Mouse (Mus musculus) embryonic facial prominence, embryonic 14.5 days (tissue): ENCODE data around the gene 4930524B15Rik. TPM values are rescaled to one million over a fixed set of nuclear protein-coding genes. Genes with fewer than 3 reads are reported as not detected.

Source experiments
- ATAC-seq: fragments of 200-750 bp; cut with Nextera tagmentation; 2 replicates; pipeline ENCODE4 v1.8.0; 2017; ENCODE audit warnings: low read depth, moderate number of reproducible peaks, moderate TSS enrichment
- DNase-seq: peaks from one replicate; pipeline ENCODE4 v3.0.0-alpha.2; 2015; ENCODE audit warnings: low spot score
- H3K27ac ChIP-seq: fragments of 300-500 bp; sonication (generic); replicated peaks from 2 replicates; pipeline ENCODE4 v1.5.1; 2014; ENCODE audit warnings: low read depth, mild to moderate bottlenecking, low read length, moderate library complexity
- H3K27me3 ChIP-seq: fragments of 300-500 bp; sonication (generic); replicated peaks from 2 replicates; pipeline ENCODE4 v1.6.1; 2014; ENCODE audit warnings: low read length; ENCODE audit not compliant: control insufficient read depth, insufficient read depth
- H3K36me3 ChIP-seq: fragments of 300-500 bp; sonication (generic); 2 replicates; pipeline ENCODE4 v1.6.1; 2014; ENCODE audit warnings: low read length, mixed read lengths; ENCODE audit not compliant: control insufficient read depth, insufficient read depth
- H3K4me1 ChIP-seq: fragments of 300-500 bp; sonication (generic); 2 replicates; pipeline ENCODE4 v1.6.1; 2014; ENCODE audit warnings: antibody characterized with exemption, low read length; ENCODE audit not compliant: control insufficient read depth, insufficient read depth
- H3K4me2 ChIP-seq: fragments of 300-500 bp; sonication (generic); 2 replicates; pipeline ENCODE4 v1.6.1; 2014; ENCODE audit warnings: low read depth, mild to moderate bottlenecking, low read length, moderate library complexity, mixed read lengths
- H3K4me3 ChIP-seq: fragments of 300-500 bp; sonication (generic); 2 replicates; pipeline ENCODE4 v1.5.1; 2014; ENCODE audit warnings: low read depth, mild to moderate bottlenecking, low read length
- H3K9ac ChIP-seq: fragments of 300-500 bp; sonication (generic); 2 replicates; pipeline ENCODE4 v1.6.1; 2014; ENCODE audit warnings: low read depth, mild to moderate bottlenecking, low read length, moderate library complexity, mixed read lengths
- H3K9me3 ChIP-seq: fragments of 300-500 bp; sonication (generic); 2 replicates; pipeline ENCODE4 v1.6.1; 2016; ENCODE audit warnings: low read length; ENCODE audit not compliant: control insufficient read depth
- WGBS: fragments of 180-500 bp; shearing (Covaris S2); extraction: QIAGEN DNeasy Blood & Tissue Kit; methylation state at CpG from one replicate; pipeline ENCODE4 v1.1.7; 2014; 5-methylcytosine and 5-hydroxymethylcytosine counted together
- polyA plus RNA-seq: library from polyadenylated mRNA; unstranded; fragments of >200 nt; fragmentation: Nextera tagmentation; extraction: Ambion mirVana; gene quantifications from 2 replicates; pipeline ENCODE4 v1.2.1, GENCODE M21; 2014

The 4930524B15Rik gene
- polyA plus RNA-seq, 1 experiment from 2014 or later = not detected

DNA sequence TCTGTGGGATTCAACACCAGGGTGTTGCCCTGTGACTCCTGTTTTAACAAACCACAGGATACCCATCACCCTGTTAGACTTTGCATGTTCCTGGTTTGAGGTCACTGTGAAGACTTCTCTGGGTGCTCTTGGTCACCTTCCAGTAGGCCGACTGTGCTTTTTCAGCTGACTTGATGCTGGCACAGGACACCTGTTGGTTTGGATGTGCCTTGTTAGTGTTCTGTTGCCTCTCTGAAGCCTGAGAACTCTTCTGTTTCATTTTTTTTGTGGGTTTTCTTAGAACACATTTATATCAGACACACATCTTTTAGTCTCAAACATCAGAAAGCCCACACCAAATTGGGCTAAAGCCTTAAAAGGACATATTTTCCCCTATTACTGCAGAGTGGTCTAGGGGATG is 48.2 kb downstream of the 4930524B15Rik start:
- no peak for DNase-seq
- no peak overlapping the region for H3K27ac ChIP-seq
- no peaks in the 10 kb centered on the region for H3K4me1 ChIP-seq
- no peaks in the 10 kb centered on the region for H3K9me3 ChIP-seq
- no peak overlapping the region for H3K9ac ChIP-seq
- no peak overlapping the region for H3K4me3 ChIP-seq
- no peak overlapping the region for H3K4me2 ChIP-seq
- ATAC-seq = no peak
- WGBS = 90% methylated on average over 1 of the region's 1 CpGs
- no peaks in the 10 kb centered on the region for H3K36me3 ChIP-seq
- no peaks in the 10 kb centered on the region for H3K27me3 ChIP-seq

DNA sequence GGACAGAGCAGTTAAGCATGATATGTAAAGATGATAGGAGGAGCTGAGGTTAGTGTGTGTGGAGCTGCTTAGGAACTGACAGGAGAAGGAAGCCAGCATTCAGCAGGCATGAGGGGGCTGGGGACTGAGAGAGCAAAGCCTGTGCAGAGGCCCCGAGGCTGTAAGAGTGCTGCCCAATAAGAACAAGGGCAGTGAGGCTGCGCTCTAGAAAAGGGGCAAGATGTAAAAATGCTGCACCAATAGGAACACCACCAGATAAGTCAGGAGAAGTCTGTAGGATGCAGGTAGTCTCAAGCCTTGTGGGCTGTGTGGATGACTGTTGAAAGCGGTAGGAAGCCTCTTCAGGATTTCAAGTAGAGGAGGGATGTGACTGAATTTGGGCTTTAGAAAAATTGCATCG is 52.8 kb downstream of the 4930524B15Rik start:
- Histone ChIP-seq H3K9ac (no peak overlapping the region), H3K27ac (no peak overlapping the region), H3K4me1 (peaks cover 3% of the 10 kb centered on the region; the same call in 1 of the 2 replicates), H3K4me3 (no peak overlapping the region), H3K36me3 (no peaks in the 10 kb centered on the region), H3K4me2 (no peak overlapping the region), H3K27me3 (no peaks in the 10 kb centered on the region), H3K9me3 (no peaks in the 10 kb centered on the region)
- no peak for DNase-seq
- ATAC-seq = no peak
- 39% methylated on average over 4 of the region's 4 CpGs for WGBS

DNA sequence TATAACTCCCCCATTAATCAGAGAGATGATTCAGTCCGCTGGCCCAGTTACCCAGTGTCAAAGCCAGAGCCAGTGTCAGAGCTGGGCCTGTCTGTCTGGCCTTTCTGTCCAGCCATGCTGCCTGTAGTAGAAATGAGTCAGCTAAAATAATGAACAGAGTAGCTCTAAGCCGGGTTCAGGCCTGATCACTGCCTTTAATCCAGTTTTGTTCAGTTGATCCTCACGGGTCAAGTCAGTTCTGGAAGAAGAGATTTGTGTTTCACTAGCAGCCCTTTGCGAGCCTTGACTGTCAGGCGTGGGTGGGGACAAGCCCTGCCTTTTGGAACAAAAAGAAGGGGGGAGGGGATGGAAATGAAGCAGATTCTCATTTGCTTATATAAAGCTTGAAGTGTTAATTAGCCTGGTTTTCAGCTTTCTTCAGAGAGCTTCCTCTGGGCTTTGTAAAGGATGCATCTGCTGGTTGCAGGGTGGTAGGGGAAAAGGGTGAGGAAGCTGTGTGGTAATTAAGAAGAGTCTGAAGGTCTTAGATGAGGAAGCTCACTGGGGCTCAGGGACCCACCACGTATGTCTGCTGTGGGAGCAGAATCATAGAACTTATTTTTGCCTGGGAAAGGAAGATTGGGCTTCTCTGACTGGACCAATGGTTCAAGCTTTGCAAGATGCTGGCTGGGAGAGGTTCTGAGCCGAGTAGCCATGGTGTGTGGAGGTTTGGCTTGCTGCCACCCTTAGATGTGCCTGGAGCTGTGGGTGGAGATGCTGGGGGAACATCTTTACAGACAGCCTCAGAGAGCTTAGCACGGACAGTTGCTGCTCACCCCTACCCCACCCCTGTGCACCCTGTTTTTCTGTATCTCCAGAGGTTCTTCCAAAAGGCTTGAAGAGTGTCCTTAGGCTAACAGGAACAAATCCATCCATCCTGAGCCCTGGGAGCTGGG is 54.9 kb downstream of the 4930524B15Rik start:
- H3K4me2 ChIP-seq = no peak overlapping the region
- no peak overlapping the region for H3K27ac ChIP-seq
- no peaks in the 10 kb centered on the region for H3K9me3 ChIP-seq
- no peaks in the 10 kb centered on the region for H3K36me3 ChIP-seq
- H3K4me3 ChIP-seq = no peak overlapping the region
- H3K27me3 ChIP-seq = no peaks in the 10 kb centered on the region
- H3K9ac ChIP-seq = no peak overlapping the region
- DNase-seq = peak; percentile 33
- peaks cover 3% of the 10 kb centered on the region; the same call in 1 of the 2 replicates for H3K4me1 ChIP-seq
- 43% methylated on average over 8 of the region's 8 CpGs for WGBS
- peak; percentile 49 for ATAC-seq

DNA sequence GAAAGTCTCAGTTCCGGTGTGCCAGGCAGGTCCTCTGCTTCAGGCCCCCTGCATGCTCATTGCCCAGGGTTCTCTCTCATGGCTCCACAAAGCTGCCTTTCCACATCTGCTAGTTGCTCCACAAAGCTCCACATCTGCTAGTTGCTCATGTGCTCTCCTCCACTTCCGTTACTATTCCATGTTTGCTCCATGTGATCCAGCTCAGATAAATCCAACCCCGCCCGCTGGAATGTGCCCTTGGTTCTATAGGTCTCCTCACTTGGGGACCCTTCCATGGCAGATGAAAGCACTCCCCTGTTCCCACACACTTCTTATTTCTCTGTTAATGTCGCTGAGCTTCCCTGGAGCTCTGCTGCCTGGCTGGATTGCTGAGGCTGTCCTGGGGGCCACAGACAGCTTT is 61.2 kb downstream of the 4930524B15Rik start:
- ATAC-seq (no peak), DNase-seq (peak; percentile 17)
- H3K27me3 ChIP-seq = no peaks in the 10 kb centered on the region
- 49% methylated on average over 5 of the region's 5 CpGs for WGBS
- H3K9ac ChIP-seq = no peak overlapping the region
- 0 out of 2 replicates have a peak, but pooled peaks cover 5% of the 10 kb centered on the region for H3K4me1 ChIP-seq
- H3K4me3 ChIP-seq = no peak overlapping the region
- no peaks in the 10 kb centered on the region for H3K36me3 ChIP-seq
- H3K27ac ChIP-seq = no peak overlapping the region
- no peaks in the 10 kb centered on the region for H3K9me3 ChIP-seq
- H3K4me2 ChIP-seq = no peak overlapping the region

DNA sequence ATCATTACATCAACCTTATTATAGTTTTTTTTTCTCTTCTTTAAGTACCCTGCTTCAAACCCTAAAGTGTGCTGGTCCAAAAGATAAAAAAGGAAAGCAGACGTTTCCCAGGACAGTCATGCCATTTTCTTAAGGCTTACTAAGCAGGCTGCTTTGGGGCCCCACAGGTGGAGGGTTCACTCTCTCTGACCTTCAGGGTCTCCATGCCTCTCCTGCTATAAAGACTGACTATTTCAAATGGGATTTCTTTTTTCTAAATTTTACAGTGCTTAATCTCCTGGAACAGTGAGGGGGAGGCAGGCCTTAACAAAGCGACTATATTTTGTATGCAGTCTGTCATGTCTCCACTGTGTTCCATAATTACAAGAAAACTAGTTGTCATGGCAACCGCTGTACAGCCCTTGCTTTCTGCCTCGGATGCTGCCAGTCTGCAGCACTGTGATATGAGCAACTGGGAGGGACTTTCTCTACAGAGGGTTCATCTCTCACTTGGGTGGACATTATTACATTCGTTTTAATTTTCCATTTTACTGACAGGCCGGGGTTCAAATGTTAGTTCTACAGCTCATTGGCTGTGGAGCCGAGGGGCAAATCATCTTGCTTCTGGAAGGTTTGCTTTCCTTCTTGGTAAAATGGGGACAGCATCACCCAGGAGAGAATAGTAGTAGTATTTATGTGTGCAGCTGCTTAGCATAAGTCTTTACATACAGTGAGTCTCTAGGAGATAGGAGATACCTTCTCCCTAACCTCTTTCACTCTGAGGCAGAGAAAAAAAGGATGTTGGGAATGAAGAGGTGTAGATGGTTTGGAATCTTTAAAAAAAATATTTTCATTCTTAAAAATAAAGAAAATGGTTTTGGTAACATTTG is 62.3 kb downstream of the 4930524B15Rik start:
- 58% methylated on average over 7 of the region's 7 CpGs for WGBS
- no peak overlapping the region for H3K9ac ChIP-seq
- peak; percentile 79; the same call in 1 of the 2 replicates for ATAC-seq
- 0 out of 2 replicates have a peak, but pooled peaks cover 5% of the 10 kb centered on the region for H3K4me1 ChIP-seq
- H3K4me3 ChIP-seq = no peak overlapping the region
- no peaks in the 10 kb centered on the region for H3K36me3 ChIP-seq
- H3K27ac ChIP-seq = no peak overlapping the region
- peak; percentile 64 for DNase-seq
- H3K27me3 ChIP-seq = no peaks in the 10 kb centered on the region
- no peak overlapping the region for H3K4me2 ChIP-seq
- H3K9me3 ChIP-seq = no peaks in the 10 kb centered on the region

DNA sequence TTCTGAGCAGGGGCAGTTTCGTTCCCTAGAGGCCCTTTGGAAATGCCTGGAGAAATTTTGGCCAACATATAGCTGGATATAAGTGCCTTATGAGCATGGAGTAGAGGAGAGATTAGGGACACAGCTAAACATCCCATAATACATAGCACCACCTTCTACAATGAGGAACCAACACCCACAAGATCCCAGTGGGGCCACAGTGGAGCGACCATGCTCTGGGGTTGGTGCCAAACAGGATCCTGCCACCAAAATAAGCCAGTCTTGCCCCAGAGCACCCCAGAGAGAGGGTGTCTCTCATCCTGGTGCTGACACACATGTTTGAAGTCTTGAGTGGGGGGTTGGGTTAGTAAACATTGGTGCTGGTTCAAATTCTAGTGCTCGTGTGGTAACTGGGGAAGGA is 63.2 kb downstream of the 4930524B15Rik start:
- no peak for DNase-seq
- Histone ChIP-seq H3K27me3 (no peaks in the 10 kb centered on the region), H3K4me2 (no peak overlapping the region), H3K9ac (no peak overlapping the region), H3K9me3 (no peaks in the 10 kb centered on the region), H3K4me1 (0 out of 2 replicates have a peak, but pooled peaks cover 5% of the 10 kb centered on the region), H3K27ac (no peak overlapping the region), H3K4me3 (no peak overlapping the region), H3K36me3 (no peaks in the 10 kb centered on the region)
- WGBS = 70% methylated on average over 3 of the region's 3 CpGs
- no peak for ATAC-seq

Other genes starting within 250 kb of the 4930524B15Rik start
- gene Cpeb4, start 93.4 kb upstream of the 4930524B15Rik start, polyA plus RNA-seq = 6.7 and 8.4 TPM in 2 replicates
- gene Nsg2, start 34.9 kb downstream of the 4930524B15Rik start, polyA plus RNA-seq = 3.7 and 4.2 TPM in 2 replicates
- 0.14 and 0.22 TPM in 2 replicates for gene Il9r, start 234.7 kb downstream of the 4930524B15Rik start, polyA plus RNA-seq
- gene Snrnp25, start 239.8 kb downstream of the 4930524B15Rik start, polyA plus RNA-seq = 43.2 and 46.4 TPM in 2 replicates